ENCODE assay signal across 9 mouse cellular contexts in the genomic region with DNA sequence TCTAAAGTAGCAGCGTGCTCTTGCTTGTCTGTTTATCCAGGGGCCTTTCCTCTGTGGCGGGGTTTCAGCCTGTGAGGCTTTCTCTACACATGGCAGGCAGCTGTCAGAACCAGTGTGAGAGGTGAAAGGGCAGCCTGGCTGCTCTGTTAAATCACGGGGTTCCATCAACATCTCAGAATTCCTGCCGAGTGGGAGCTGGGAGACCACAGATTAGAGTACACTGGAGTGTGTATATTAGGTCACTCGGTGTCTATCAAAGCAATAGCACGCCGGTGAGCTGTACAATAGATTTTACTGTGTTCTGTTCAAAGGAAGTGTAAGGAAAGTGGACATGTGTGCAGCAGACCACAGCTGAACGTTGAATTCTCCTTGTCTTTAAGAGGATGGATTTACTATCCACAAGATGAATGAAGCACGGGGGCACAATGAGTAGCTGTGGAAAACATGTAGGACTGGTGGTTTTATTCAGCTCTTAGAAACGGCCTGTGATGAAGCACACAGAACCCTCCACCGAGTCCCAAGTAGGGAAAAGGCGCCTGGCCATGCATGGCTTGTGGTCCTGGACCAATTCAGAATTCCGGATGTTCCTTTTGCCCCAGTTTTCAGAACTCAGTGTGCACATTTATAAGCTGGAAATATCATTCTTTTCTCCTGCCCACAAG.
DNase-seq lines count a peak whose midpoint lies in the region; ATAC-seq lines count a peak whose summit lies in the region.
"Had no signal": no experiment of that assay in that cellular context is flagged by ENCODE, and none has a peak within 500 bp of the region (broad histone marks: within the 10 kb centered on the region; RNA-seq: fewer than 3 reads in every experiment).

No protein-coding gene starts in this region.

- peaks cover 12% of the 10 kb centered on the region; the same call in 1 of the 2 replicates for H3K4me1 ChIP-seq in neural tube, embryonic 11.5 days (ENCODE audit: control insufficient read depth, insufficient read depth, low read length)

- H3K9ac ChIP-seq in neural tube, embryonic 11.5 days (ENCODE audit: low read length), result no peak overlapping the region
- H3K9ac ChIP-seq: heart, embryonic 15.5 days had no signal

- peak; percentile 79 for ATAC-seq in neural tube, embryonic 11.5 days (ENCODE audit: insufficient read depth, low FRiP score, low TSS enrichment)
- no peak for ATAC-seq in megakaryocyte-erythroid progenitor cell, adult 5-6 weeks (replicated peaks; ENCODE audit: low FRiP score, low TSS enrichment, poor library complexity, severe bottlenecking)

- WGBS in neural tube, embryonic 11.5 days, result 6% methylated on average over 13 of the region's 13 CpGs

- H3K4me2 ChIP-seq in neural tube, embryonic 11.5 days (ENCODE audit: low read depth), result no peak overlapping the region
- H3K4me2 ChIP-seq: heart, embryonic 15.5 days had no signal

- no peak overlapping the region for H3K4me3 ChIP-seq in neural tube, embryonic 11.5 days (ENCODE audit: low read depth, low read length)
- H3K4me3 ChIP-seq: heart, embryonic 15.5 days had no signal

- H3K27me3 ChIP-seq in neural tube, embryonic 11.5 days (ENCODE audit: control insufficient read depth, insufficient read depth, low read length), result peaks cover 29% of the 10 kb centered on the region
- H3K27me3 ChIP-seq: heart, embryonic 15.5 days had no signal

- peak; percentile 37 for DNase-seq in adrenal gland, postnatal 14 days
- DNase-seq in adrenal gland, postnatal 36 days, result no peak
- DNase-seq in heart, adult 9 months (ENCODE audit: low spot score in 2 of 2), result peak; percentile 10 to 17
- peak; percentile 17 to 23 for DNase-seq in kidney, postnatal 36 days
- peak; percentile 83 for DNase-seq in neural tube, embryonic 11.5 days (ENCODE audit: low spot score)
- no peak for DNase-seq in cerebellum, adult 8-10 months
- no peak for DNase-seq in thymus, adult 18-20 months

- H3K36me3 ChIP-seq in neural tube, embryonic 11.5 days (ENCODE audit: control insufficient read depth, insufficient read depth, low read length), result no peaks in the 10 kb centered on the region
- H3K36me3 ChIP-seq: heart, embryonic 15.5 days had no signal

- peak overlapping the region; percentile 35; the same call in 1 of the 2 replicates for H3K27ac ChIP-seq in neural tube, embryonic 11.5 days (ENCODE audit: low read depth, low read length)
- H3K27ac ChIP-seq: heart, embryonic 15.5 days had no signal

- H3K9me3 ChIP-seq in neural tube, embryonic 11.5 days (ENCODE audit: control insufficient read depth, low read length), result no peaks in the 10 kb centered on the region
- H3K9me3 ChIP-seq: heart, embryonic 15.5 days had no signal

Comparison
In these comparisons a context has a peak if more than half of its experiments do, and no peak if none do; other contexts are left out.
1. DNase-seq: peak in adrenal gland, postnatal 14 days (single experiment), heart, adult 9 months (2 of 2), kidney, postnatal 36 days (2 of 2) and neural tube, embryonic 11.5 days (single experiment); none in adrenal gland, postnatal 36 days (0 of 2), cerebellum, adult 8-10 months (single experiment) and thymus, adult 18-20 months (0 of 2).